Mouse (Mus musculus) neural tube, embryonic 15.5 days (tissue): ENCODE measurements at regions not wholly inside any gene's neighbourhood (a gene's known extent, or its start where the extent isn't known, plus 50 kb on each side); places are given as distances from the start of the nearest gene placed in this dataset.

Experiments
- ATAC-seq: fragments of 200-750 bp; cut with Nextera tagmentation; 2 replicates; pipeline ENCODE4 v1.8.0; 2017; ENCODE audit warnings: mild to moderate bottlenecking, moderate TSS enrichment, moderate library complexity; ENCODE audit not compliant: low FRiP score
- H3K27ac ChIP-seq: fragments of 300-500 bp; sonication (generic); replicated peaks from 2 replicates; pipeline ENCODE4 v1.5.1; 2015; ENCODE audit warnings: mild to moderate bottlenecking, inconsistent platforms
- H3K27me3 ChIP-seq: fragments of 300-500 bp; sonication (generic); replicated peaks from 2 replicates; pipeline ENCODE4 v1.6.1; 2015; ENCODE audit warnings: inconsistent platforms
- H3K36me3 ChIP-seq: fragments of 300-500 bp; sonication (generic); 2 replicates; pipeline ENCODE4 v1.6.1; 2015; ENCODE audit warnings: inconsistent platforms
- H3K4me1 ChIP-seq: fragments of 300-500 bp; sonication (generic); 2 replicates; pipeline ENCODE4 v1.6.1; 2015; ENCODE audit warnings: inconsistent platforms
- H3K4me2 ChIP-seq: fragments of 300-500 bp; sonication (generic); 2 replicates; pipeline ENCODE4 v1.6.1; 2015; ENCODE audit warnings: inconsistent platforms, mild to moderate bottlenecking, moderate library complexity
- H3K4me3 ChIP-seq: fragments of 300-500 bp; sonication (generic); replicated peaks from 2 replicates; pipeline ENCODE4 v1.5.1; 2015; ENCODE audit warnings: mild to moderate bottlenecking, inconsistent platforms
- H3K9ac ChIP-seq: fragments of 300-500 bp; sonication (generic); replicated peaks from 2 replicates; pipeline ENCODE4 v1.6.1; 2015; ENCODE audit warnings: mild to moderate bottlenecking, inconsistent platforms
- H3K9me3 ChIP-seq: fragments of 300-500 bp; sonication (generic); replicated peaks from 2 replicates; pipeline ENCODE4 v1.6.1; 2016; ENCODE audit warnings: inconsistent platforms
- WGBS: fragments of 180-500 bp; shearing (Covaris S2); methylation state at CpG from one replicate; pipeline ENCODE4 v1.1.7; 2015; ENCODE audit warnings: mixed read lengths; 5-methylcytosine and 5-hydroxymethylcytosine counted together

DNA sequence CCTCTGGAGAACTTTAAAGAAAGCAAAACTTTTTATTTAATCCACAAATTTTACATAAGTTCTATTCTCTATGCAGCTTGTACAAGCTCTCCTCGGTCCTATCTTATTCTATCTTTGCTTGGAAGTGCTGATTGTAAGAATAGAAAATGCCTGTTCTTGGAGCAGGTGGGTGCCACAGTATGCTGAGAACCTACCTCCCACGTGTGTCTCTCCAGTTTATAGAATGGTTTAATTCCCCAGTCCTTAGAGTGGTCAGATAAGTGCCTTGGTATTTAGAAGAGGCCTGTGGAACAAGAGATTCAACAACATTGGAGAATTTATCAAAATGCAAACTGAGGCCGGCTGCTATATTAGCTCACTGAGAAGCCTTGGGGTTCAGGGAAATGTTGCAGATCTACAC, 639.2 kb upstream of the Zeb2 start:
- Histone ChIP-seq H3K4me3 (no peak overlapping the region), H3K9me3 (no peaks in the 10 kb centered on the region), H3K4me1 (no peaks in the 10 kb centered on the region), H3K27me3 (no peaks in the 10 kb centered on the region), H3K36me3 (no peaks in the 10 kb centered on the region), H3K9ac (no peak overlapping the region), H3K4me2 (no peak overlapping the region), H3K27ac (no peak overlapping the region)
- no peak for ATAC-seq
- WGBS, result 79% methylated on average over 3 of the region's 3 CpGs

- Histone ChIP-seq H3K9me3 (no peaks in the 10 kb centered on the region), H3K4me2 (no peak overlapping the region), H3K4me1 (no peaks in the 10 kb centered on the region), H3K27ac (no peak overlapping the region), H3K9ac (no peak overlapping the region), H3K36me3 (no peaks in the 10 kb centered on the region), H3K4me3 (no peak overlapping the region), H3K27me3 (no peaks in the 10 kb centered on the region)
- WGBS, result 52% methylated on average over 2 of the region's 2 CpGs
- no peak for ATAC-seq
Measured at GRCm38 (mm10) chr2:45751746-45752145, 634.6 kb upstream of the Zeb2 start.

GRCm38 (mm10) chr2:45749379-45749778, 632.2 kb upstream of the Zeb2 start:
- Histone ChIP-seq H3K4me2 (no peak overlapping the region), H3K9ac (no peak overlapping the region), H3K4me3 (no peak overlapping the region), H3K27me3 (no peaks in the 10 kb centered on the region), H3K36me3 (no peaks in the 10 kb centered on the region), H3K9me3 (no peaks in the 10 kb centered on the region), H3K4me1 (no peaks in the 10 kb centered on the region), H3K27ac (no peak overlapping the region)
- no peak for ATAC-seq
- WGBS, result 80% methylated on average over 2 of the region's 2 CpGs

DNA sequence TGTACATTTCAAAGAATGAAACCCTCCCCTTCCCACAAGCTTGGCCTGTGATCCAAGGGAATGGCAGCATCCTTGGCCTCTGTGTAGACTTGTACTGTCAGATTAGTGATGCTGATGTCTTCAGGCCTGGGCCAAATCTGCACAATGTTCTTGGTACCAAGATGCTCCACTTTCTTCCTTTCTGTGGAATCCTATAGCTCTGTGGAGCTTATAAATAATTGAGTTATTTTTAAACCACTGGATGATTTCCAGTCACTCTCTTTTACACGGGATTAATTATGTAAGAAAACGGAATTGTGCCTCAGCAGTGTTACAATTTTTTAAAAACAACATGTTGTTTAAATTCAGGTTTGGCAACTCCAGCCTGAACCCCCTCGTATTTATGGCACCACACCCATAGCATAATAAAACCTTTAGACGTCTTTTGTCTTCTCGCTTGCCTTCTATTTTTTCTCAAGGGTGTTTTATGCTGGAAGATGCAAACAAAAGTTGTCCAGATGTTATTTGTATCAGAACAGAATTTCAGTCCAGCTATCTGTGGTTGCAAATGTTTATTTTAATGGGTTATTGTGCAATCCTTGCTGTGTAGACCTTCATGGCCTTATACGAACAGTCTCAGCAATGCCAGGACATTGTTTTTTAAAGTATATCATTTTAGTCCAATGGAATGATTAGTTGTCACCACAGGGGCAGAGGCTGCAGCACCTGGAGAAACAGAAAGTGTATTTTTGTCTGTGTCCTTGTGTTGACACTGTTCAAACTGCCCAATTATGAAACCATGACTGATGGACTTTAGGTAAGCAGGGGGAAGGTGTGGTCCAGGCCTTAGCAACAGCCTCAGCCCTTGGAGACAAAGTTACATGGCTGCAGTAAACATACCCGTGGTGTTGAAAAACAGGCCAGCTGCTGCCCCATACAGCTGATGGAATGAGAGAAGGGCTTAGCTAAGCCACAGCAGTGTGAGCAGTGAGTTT, 630.4 kb upstream of the Zeb2 start:
- no peak for ATAC-seq
- H3K27me3 ChIP-seq, result no peaks in the 10 kb centered on the region
- H3K27ac ChIP-seq, result no peak overlapping the region
- no peaks in the 10 kb centered on the region for H3K4me1 ChIP-seq
- H3K4me2 ChIP-seq, result no peak overlapping the region
- no peaks in the 10 kb centered on the region for H3K36me3 ChIP-seq
- no peak overlapping the region for H3K9ac ChIP-seq
- H3K4me3 ChIP-seq, result no peak overlapping the region
- 72% methylated on average over 7 of the region's 7 CpGs for WGBS
- H3K9me3 ChIP-seq, result no peaks in the 10 kb centered on the region

DNA sequence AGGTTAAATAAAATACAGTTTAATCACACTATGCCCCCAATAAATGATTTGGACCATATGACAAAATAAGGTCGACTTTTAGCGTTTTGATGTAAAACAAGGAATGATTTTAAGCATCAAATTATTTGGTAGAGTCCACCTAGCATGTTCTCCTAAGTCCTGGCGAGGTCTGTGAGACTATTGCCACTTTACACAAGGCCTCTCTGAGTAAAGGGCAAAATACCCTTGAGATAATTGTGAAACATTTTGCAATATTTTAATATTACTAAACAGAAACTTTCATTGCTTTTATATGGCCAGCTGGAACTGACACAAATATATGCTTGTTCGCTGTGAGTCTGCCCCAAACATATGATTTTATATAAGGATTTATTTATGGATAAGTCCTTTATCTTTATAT, 629.4 kb upstream of the Zeb2 start:
- Histone ChIP-seq H3K9ac (no peak overlapping the region), H3K4me2 (no peak overlapping the region), H3K27me3 (no peaks in the 10 kb centered on the region), H3K36me3 (no peaks in the 10 kb centered on the region), H3K9me3 (no peaks in the 10 kb centered on the region), H3K27ac (no peak overlapping the region), H3K4me1 (no peaks in the 10 kb centered on the region), H3K4me3 (no peak overlapping the region)
- 89% methylated on average over 4 of the region's 4 CpGs for WGBS
- no peak for ATAC-seq

- no peak overlapping the region for H3K27ac ChIP-seq
- no peak for ATAC-seq
- H3K36me3 ChIP-seq, result no peaks in the 10 kb centered on the region
- H3K9me3 ChIP-seq, result no peaks in the 10 kb centered on the region
- no peak overlapping the region for H3K4me3 ChIP-seq
- WGBS, result 30% methylated on average over 2 of the region's 2 CpGs
- H3K9ac ChIP-seq, result no peak overlapping the region
- H3K27me3 ChIP-seq, result no peaks in the 10 kb centered on the region
- no peaks in the 10 kb centered on the region for H3K4me1 ChIP-seq
- H3K4me2 ChIP-seq, result no peak overlapping the region
Measured at GRCm38 (mm10) chr2:45736278-45736677, 619.1 kb upstream of the Zeb2 start.

DNA sequence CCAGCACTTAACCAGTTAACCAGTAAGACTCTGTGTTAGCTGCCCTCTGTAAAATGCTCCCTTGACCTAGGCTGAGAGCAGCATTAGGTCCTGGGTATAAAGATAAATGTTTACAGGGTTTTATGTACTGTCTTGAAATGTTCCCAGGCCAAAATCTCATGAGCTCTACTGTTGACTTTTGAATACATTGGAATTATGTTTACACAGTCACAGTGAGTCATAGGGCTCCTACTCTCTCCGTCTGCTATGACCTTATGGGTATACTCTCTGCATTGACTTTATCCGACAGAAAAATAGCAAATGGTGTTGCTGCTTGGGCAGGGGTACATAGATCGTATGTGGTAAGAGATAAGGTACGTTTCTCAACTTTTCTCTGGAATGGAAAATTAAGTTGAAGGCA, 596.8 kb upstream of the Zeb2 start:
- 90% methylated on average over 4 of the region's 4 CpGs for WGBS
- H3K4me2 ChIP-seq, result no peak overlapping the region
- H3K27ac ChIP-seq, result no peak overlapping the region
- no peaks in the 10 kb centered on the region for H3K9me3 ChIP-seq
- no peak for ATAC-seq
- no peaks in the 10 kb centered on the region for H3K36me3 ChIP-seq
- no peak overlapping the region for H3K4me3 ChIP-seq
- no peaks in the 10 kb centered on the region for H3K4me1 ChIP-seq
- H3K9ac ChIP-seq, result no peak overlapping the region
- H3K27me3 ChIP-seq, result no peaks in the 10 kb centered on the region

GRCm38 (mm10) chr2:45707026-45707425, 589.8 kb upstream of the Zeb2 start:
- Histone ChIP-seq H3K4me1 (no peaks in the 10 kb centered on the region; the same call in 1 of the 2 replicates), H3K9me3 (no peaks in the 10 kb centered on the region), H3K36me3 (no peaks in the 10 kb centered on the region), H3K9ac (no peak overlapping the region), H3K27ac (no peak overlapping the region), H3K27me3 (no peaks in the 10 kb centered on the region), H3K4me2 (no peak overlapping the region), H3K4me3 (no peak overlapping the region)
- ATAC-seq, result no peak

GRCm38 (mm10) chr2:45702511-45702910, 585.3 kb upstream of the Zeb2 start:
- Histone ChIP-seq H3K4me3 (no peak overlapping the region), H3K36me3 (no peaks in the 10 kb centered on the region), H3K9ac (no peak overlapping the region), H3K4me1 (no peaks in the 10 kb centered on the region; the same call in 1 of the 2 replicates), H3K9me3 (no peaks in the 10 kb centered on the region), H3K27ac (no peak overlapping the region), H3K27me3 (no peaks in the 10 kb centered on the region), H3K4me2 (no peak overlapping the region)
- ATAC-seq, result no peak

- Histone ChIP-seq H3K4me2 (no peak overlapping the region), H3K27me3 (no peaks in the 10 kb centered on the region), H3K4me1 (no peaks in the 10 kb centered on the region; the same call in 1 of the 2 replicates), H3K9me3 (no peaks in the 10 kb centered on the region), H3K9ac (no peak overlapping the region), H3K4me3 (no peak overlapping the region), H3K36me3 (no peaks in the 10 kb centered on the region), H3K27ac (no peak overlapping the region)
- no peak for ATAC-seq
- WGBS, result 79% methylated on average over 1 of the region's 1 CpGs
Measured at GRCm38 (mm10) chr2:45700578-45700977, 583.4 kb upstream of the Zeb2 start.

DNA sequence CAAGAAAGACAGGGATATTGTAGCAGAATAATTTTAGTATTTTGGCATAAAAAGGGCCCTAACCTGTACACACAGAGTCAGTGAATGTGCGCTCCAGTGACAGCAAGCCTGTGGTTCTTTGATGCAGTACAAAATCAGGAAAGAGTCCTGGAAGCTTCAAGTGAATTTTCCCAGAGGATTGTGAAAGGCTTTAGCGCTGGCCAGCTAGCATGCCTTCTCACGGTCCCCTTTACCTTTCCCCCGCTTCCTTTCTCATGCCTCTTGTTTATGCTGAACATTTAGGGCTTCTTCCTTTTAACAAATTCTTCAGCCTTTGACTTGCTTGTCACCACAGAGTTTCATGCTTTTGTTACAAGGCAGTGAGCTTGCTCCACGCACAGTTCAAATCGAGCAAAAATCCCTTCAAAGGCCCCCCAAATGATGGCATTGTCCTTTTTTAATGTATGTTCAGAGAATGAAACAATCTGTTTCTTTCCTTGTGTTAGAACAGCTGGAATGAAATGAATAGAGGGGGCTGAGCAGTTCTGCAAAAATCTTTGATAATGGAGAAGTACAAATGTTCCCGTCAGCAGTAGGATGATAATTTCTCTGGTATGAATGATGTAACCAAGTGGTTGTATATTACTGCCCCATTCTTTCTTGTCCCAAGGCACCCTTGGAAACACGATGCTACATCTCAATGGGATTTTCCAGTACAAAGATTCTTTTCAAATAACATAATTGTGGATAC, 576.3 kb upstream of the Zeb2 start:
- H3K36me3 ChIP-seq, result no peaks in the 10 kb centered on the region

GRCm38 (mm10) chr2:45692819-45693218, 575.6 kb upstream of the Zeb2 start:
- H3K36me3 ChIP-seq, result no peaks in the 10 kb centered on the region
- no peaks in the 10 kb centered on the region for H3K27me3 ChIP-seq
- H3K4me2 ChIP-seq, result no peak overlapping the region
- ATAC-seq, result no peak
- peaks cover 4% of the 10 kb centered on the region; the same call in 1 of the 2 replicates for H3K4me1 ChIP-seq
- no peak overlapping the region for H3K27ac ChIP-seq
- no peak overlapping the region for H3K9ac ChIP-seq
- H3K9me3 ChIP-seq, result no peaks in the 10 kb centered on the region
- WGBS, result 85% methylated on average over 1 of the region's 1 CpGs
- no peak overlapping the region for H3K4me3 ChIP-seq

More for the DNA sequence above, 576.3 kb upstream of the Zeb2 start:
- no peak for ATAC-seq
- 22% methylated on average over 8 of the region's 8 CpGs for WGBS
- H3K27ac ChIP-seq, result no peak overlapping the region
- no peak overlapping the region for H3K9ac ChIP-seq
- no peak overlapping the region for H3K4me3 ChIP-seq
- H3K9me3 ChIP-seq, result no peaks in the 10 kb centered on the region
- H3K4me1 ChIP-seq, result peaks cover 4% of the 10 kb centered on the region; the same call in 1 of the 2 replicates
- H3K4me2 ChIP-seq, result no peak overlapping the region
- no peaks in the 10 kb centered on the region for H3K27me3 ChIP-seq
